Mouse (Mus musculus) C2C12 (cell line): ENCODE measurements at regions not wholly inside any gene's neighbourhood (a gene's known extent, or its start where the extent isn't known, plus 50 kb on each side); places are given as distances from the start of the nearest gene placed in this dataset.

ENCODE experiments used
- CEBPB ChIP-seq: IDR thresholded peaks from one replicate; pipeline ENCODE4 v1.6.1; 2011; ENCODE audit warnings: low read depth, mild to moderate bottlenecking, control low read depth, moderate library complexity
- CTCF ChIP-seq: IDR thresholded peaks from one replicate; pipeline ENCODE4 v1.5.1; 2011; ENCODE audit not compliant: control insufficient read depth, insufficient read depth, insufficient read length
- FOSL1 ChIP-seq: IDR thresholded peaks from one replicate; pipeline ENCODE4 v1.8.0; 2011; ENCODE audit warnings: mild to moderate bottlenecking, low read length; ENCODE audit not compliant: poor library complexity, insufficient read depth, severe bottlenecking
- MAX ChIP-seq: IDR thresholded peaks from one replicate; pipeline ENCODE4 v1.6.1; 2011; ENCODE audit warnings: mild to moderate bottlenecking, control low read depth
- MYOD1 ChIP-seq: IDR thresholded peaks from one replicate; pipeline ENCODE4 v1.6.1; 2011; ENCODE audit warnings: low read depth; ENCODE audit not compliant: control insufficient read depth, insufficient read length
- MYOG ChIP-seq: IDR thresholded peaks from one replicate; pipeline ENCODE4 v1.6.1; 2011; ENCODE audit not compliant: control insufficient read depth, insufficient read length; ENCODE audit errors: extremely low read depth
- USF1 ChIP-seq: IDR thresholded peaks from one replicate; pipeline ENCODE4 v1.6.1; 2011; ENCODE audit warnings: low read depth, mild to moderate bottlenecking, control low read depth, moderate library complexity

DNA sequence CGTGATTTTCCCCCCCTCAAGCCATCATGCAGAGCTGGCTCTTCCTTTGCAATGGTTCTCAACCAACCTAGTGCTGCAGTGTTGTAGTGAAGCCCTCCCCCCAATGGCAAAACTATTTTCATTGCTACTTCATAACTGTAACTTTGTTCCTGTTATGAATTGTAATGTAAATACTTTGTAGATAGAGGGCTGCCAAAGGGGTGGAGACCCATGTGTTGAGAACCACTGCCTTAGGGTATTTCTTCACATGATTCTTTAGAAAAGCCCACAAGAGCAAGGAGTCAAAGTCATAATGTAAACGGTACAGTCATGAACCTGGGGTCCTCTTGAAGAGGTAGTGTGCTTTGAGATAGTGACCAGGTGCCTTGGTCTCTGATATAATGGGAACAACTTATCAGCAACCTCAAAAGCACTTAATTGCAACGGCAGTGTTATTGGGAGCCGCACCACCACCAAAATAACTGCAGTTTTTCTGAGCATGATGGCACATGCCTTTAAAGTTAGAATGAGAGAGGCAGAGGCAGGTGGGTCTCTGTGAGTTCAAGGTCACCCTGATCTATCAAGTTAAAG lies 72.4 kb upstream of the Trim2 start:
- no peak for TF ChIP-seq CTCF
- no peak for TF ChIP-seq USF1
- no peak for TF ChIP-seq MAX
- no peak for TF ChIP-seq CEBPB
- no peak for TF ChIP-seq MYOD1
- TF ChIP-seq MYOG = no peak
- TF ChIP-seq FOSL1 = no peak
